Mouse (Mus musculus) lung, postnatal 10 days (tissue): ENCODE results near the gene Cyp2j13.
"Not testable (repeated sequence)": the region's sequence is repeated elsewhere in the genome, so short reads cannot be mapped to it uniquely, and the experiment has no call there.

Experiments
- DNase-seq: peaks from one replicate; pipeline ENCODE4 v3.0.0; 2021

The Cyp2j13 gene

GRCm38 (mm10) chr4:96077261-96078125 lies at the start of gene Cyp2j13:
Gene Cyp2j13, minus strand, starts transcription at chr4:96077546.
- DNase-seq: peak; percentile 6

GRCm38 (mm10) chr4:96096841-96097240 lies 19.5 kb upstream of the Cyp2j13 start:
- no peak for DNase-seq

GRCm38 (mm10) chr4:96091869-96092268 lies 14.5 kb upstream of the Cyp2j13 start:
- no peak for DNase-seq

- DNase-seq: not testable (repeated sequence)
Measured at GRCm38 (mm10) chr4:96089356-96090048, 12.2 kb upstream of the Cyp2j13 start.

- no peak for DNase-seq
Measured at GRCm38 (mm10) chr4:96078308-96078707, 962 bp upstream of the Cyp2j13 start.

- no peak for DNase-seq
Measured at GRCm38 (mm10) chr4:96062045-96062444, 15.3 kb downstream of the Cyp2j13 start.

GRCm38 (mm10) chr4:96060106-96060505 lies 17.2 kb downstream of the Cyp2j13 start:
- DNase-seq: no peak

GRCm38 (mm10) chr4:96028412-96028811 lies 48.9 kb downstream of the Cyp2j13 start:
- no peak for DNase-seq

- no peak for DNase-seq
Measured at GRCm38 (mm10) chr4:96022803-96023202, 54.5 kb downstream of the Cyp2j13 start.

GRCm38 (mm10) chr4:96016875-96017274 lies 60.5 kb downstream of the Cyp2j13 start:
- no peak for DNase-seq

- not testable (repeated sequence) for DNase-seq
Measured at GRCm38 (mm10) chr4:95982221-95982620, 95.1 kb downstream of the Cyp2j13 start.
